Mouse (Mus musculus) ES-Bruce4 (cell line): ENCODE measurements around the gene Ddah2. TPM values are rescaled to one million over a fixed set of nuclear protein-coding genes. Genes with fewer than 3 reads are reported as not detected.
A peak's percentile ranks its signal among the peaks of the same experiment; 100 is the strongest.

Source experiments
- H3K27ac ChIP-seq: 2 replicates; pipeline ENCODE4 v1.5.1; 2012; ENCODE audit warnings: low read length, inconsistent platforms; ENCODE audit not compliant: insufficient read depth
- H3K27me3 ChIP-seq: 2 replicates; pipeline ENCODE4 v1.6.1; 2012; ENCODE audit warnings: mild to moderate bottlenecking, low read length, inconsistent platforms; ENCODE audit not compliant: control insufficient read depth, poor library complexity, insufficient read depth, severe bottlenecking
- H3K36me3 ChIP-seq: 2 replicates; pipeline ENCODE4 v1.6.1; 2012; ENCODE audit warnings: inconsistent platforms, mild to moderate bottlenecking, low read length, moderate library complexity; ENCODE audit not compliant: control insufficient read depth, poor library complexity, insufficient read depth, severe bottlenecking
- H3K4me1 ChIP-seq: one replicate; pipeline ENCODE4 v1.8.1; 2011; ENCODE audit warnings: low read length; ENCODE audit not compliant: control insufficient read depth, insufficient read depth
- H3K4me3 ChIP-seq: 2 replicates; pipeline ENCODE4 v1.5.1; 2011; ENCODE audit warnings: low read depth, mild to moderate bottlenecking, low read length
- H3K9ac ChIP-seq: 2 replicates; pipeline ENCODE4 v1.6.1; 2012; ENCODE audit warnings: low read depth, mild to moderate bottlenecking, inconsistent platforms; ENCODE audit not compliant: poor library complexity, severe bottlenecking
- H3K9me3 ChIP-seq: replicated peaks from 2 replicates; pipeline ENCODE4 v1.6.1; 2012; ENCODE audit warnings: mild to moderate bottlenecking, low read length, inconsistent platforms; ENCODE audit not compliant: control insufficient read depth, poor library complexity, insufficient read depth, severe bottlenecking
- CTCF ChIP-seq: IDR thresholded peaks from one replicate; pipeline ENCODE4 v1.8.1; 2011; ENCODE audit warnings: low read depth, low read length
- EP300 ChIP-seq: IDR thresholded peaks from 2 replicates; pipeline ENCODE4 v1.6.1; 2011; ENCODE audit warnings: low read depth, low read length; ENCODE audit not compliant: insufficient read depth
- POLR2A ChIP-seq: IDR thresholded peaks from one replicate; pipeline ENCODE4 v1.8.1; 2011; ENCODE audit warnings: low read length; ENCODE audit not compliant: insufficient read depth
- polyA plus RNA-seq: library from polyadenylated mRNA; stranded (reverse); fragments of >200 nt; gene quantifications from 2 replicates; pipeline ENCODE4 v1.2.4, GENCODE M21; 2011; ENCODE audit warnings: low read depth; ENCODE audit not compliant: missing spikeins, insufficient read depth, insufficient read length

Gene Ddah2
- polyA plus RNA-seq, 1 experiment, result 92.5 TPM

DNA sequence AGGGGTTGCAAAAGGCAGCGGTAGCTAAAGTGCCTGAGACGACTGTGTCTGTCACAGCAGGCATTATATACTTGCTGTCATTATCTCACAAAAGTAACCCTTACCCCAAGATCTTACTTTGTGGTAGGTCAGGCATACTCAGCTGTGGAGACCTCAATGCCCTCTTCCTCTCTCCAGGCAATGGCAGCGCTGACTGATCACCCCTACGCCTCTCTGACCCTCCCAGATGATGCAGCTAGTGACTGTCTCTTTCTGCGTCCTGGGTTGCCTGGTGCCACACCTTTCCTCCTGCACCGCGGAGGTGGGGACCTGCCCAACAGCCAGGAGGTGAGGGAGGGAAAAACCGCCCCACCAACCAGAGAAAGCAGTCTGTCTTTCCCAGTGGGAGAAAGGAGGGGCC, 2.5 kb downstream of the Ddah2 start:
- Histone ChIP-seq H3K27ac (peak overlapping the region; percentile 5; the same call in 1 of the 2 replicates), H3K9me3 (no peaks in the 10 kb centered on the region), H3K27me3 (no peaks in the 10 kb centered on the region), H3K4me1 (peaks cover 6% of the 10 kb centered on the region), H3K9ac (no peak overlapping the region), H3K36me3 (peaks cover 4% of the 10 kb centered on the region), H3K4me3 (no peak overlapping the region)
- TF ChIP-seq CTCF, result no peak
- TF ChIP-seq POLR2A, result no peak
- TF ChIP-seq EP300, result no peak

DNA sequence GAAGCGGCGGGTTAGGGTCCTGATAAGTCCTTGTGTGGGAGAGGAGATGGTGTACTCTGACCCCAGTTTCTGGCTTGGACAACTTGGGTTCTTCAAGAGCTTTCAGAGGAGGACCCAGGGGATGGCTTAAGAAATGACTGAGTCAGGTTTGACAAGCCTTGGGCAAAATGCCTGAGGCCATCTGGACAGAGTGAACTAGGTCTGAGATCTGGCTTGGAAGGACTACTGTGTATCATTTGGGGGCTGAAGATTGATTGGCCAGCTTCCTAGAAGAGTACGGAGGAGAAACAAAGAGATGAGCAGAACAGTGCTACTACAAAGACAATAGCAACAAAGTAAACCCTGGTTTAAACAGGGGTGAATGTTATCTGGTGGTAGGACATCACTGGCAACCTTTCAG, 4.6 kb downstream of the Ddah2 start:
- Histone ChIP-seq H3K9me3 (no peaks in the 10 kb centered on the region), H3K4me3 (no peak overlapping the region), H3K4me1 (peaks cover 6% of the 10 kb centered on the region), H3K9ac (no peak overlapping the region), H3K27me3 (no peaks in the 10 kb centered on the region), H3K27ac (no peak overlapping the region), H3K36me3 (0 out of 2 replicates have a peak, but pooled peaks cover under 1% of the 10 kb centered on the region)
- no peak for TF ChIP-seq CTCF
- TF ChIP-seq POLR2A, result no peak
- TF ChIP-seq EP300, result no peak

DNA sequence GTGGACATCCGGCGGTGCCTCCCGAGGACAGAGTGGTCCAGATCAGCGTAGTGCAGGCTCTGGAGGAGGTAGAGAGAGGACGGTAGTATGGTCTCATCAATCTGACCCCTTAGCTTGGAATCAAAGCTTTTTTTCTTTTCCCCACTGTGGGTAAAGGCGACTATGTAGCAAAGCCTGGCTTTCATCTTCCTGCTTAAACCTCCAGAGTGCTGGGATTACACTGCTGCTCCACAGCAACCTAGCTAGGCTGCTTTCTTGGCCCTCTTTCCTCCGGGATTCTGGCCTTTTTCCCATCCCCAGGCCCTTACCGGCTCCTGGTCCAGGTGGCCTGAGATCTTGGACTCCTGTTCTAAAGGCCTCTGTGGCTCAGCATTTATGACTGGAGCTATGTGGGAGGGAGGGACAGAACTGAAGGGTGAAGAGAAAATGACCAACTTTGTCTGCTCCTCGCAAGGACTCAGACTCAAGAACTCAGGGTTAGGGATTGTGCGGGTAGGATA, 5.6 kb downstream of the Ddah2 start:
- Histone ChIP-seq H3K9ac (peak overlapping the region; percentile 10; the same call in 1 of the 2 replicates), H3K9me3 (no peaks in the 10 kb centered on the region), H3K4me1 (peaks cover 6% of the 10 kb centered on the region), H3K36me3 (no peaks in the 10 kb centered on the region), H3K27ac (peak overlapping the region; percentile 93), H3K27me3 (no peaks in the 10 kb centered on the region), H3K4me3 (peak overlapping the region; percentile 36)
- TF ChIP-seq CTCF (no peak), POLR2A (no peak), EP300 (no peak)

DNA sequence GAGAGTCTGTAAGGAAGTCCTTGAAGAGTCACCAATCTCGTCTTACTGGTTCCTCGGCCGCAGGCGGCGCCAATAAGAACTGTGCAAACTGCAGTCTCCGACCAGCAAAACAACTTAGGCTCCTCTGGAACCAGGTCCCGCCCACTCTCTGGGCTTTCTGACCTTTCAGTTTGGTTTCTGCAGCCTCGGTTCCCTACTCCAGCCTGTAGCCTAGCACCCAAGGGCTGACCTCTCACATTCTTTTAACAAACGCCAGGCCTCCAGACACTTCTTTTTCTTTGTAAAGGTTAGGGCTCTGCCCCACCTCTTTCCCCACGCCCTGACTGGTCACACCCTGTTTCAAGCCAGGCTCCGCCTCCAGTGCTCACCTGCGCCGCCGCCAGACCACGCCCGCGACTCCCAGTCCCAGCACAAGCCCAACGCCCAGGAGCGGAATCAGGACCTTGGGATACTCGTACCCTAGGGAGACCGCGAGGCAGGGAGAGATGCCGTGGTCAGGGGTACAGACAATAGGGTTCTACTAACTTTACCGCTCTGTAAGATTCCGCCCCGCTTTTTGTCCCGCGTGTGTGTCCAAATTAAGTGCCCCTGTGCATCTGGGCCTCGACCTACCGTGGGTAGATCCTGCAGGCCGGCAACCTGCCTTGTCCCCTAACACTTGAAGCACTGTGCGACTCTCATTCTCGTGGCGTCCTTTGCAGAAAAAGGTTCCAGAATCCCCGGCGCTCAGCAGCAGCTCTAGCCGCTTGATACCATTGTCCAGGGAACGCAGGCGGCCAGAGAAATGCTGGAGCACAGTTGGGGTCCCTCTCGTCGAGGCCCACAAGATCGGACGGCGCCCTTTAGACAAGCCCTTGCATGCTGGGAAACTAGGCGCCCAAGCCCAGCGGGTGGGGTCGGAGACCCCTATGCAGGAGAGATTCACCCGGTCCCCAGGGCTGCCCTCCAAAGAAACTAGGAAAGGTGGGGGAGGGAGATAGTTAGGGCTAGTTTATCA, 6.4 kb downstream of the Ddah2 start, which contains the start of gene Ly6g6c:
Gene Ly6g6c, plus strand, starts transcription at position 438 of the 997 bp plus-strand sequence.
- Histone ChIP-seq H3K9ac (peak within 1 kb of the TSS; percentile 64), H3K27me3 (no peaks in the 10 kb centered on the region), H3K27ac (peak within 1 kb of the TSS; percentile 93), H3K4me1 (peaks cover 6% of the 10 kb centered on the region), H3K9me3 (no peaks in the 10 kb centered on the region), H3K36me3 (no peaks in the 10 kb centered on the region), H3K4me3 (peak within 1 kb of the TSS; percentile 79)
- peak; percentile 64 for TF ChIP-seq POLR2A
- TF ChIP-seq EP300, result peak; percentile 40
- no peak for TF ChIP-seq CTCF

DNA sequence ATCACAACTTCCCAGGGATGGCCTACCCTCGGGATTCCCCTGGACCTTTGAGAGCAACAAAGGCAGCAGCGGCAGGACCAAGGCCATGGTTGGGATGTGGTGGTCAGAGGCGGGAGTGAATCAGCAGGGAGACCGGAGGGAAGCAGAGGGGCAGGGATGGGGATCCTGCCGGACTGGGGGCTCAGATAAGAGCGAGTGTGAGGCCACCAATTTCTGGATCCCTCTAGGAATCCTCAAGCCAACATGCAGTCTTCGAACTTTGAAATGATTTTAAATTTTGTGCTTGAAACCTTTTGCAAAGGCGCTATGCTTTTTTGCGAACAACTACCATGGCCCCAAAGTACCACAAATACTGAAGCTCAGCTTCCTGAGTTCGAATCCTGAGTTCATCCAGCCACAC, 7.2 kb downstream of the Ddah2 start, which contains the start of gene Mpig6b:
Gene Mpig6b, minus strand, starts transcription at position 101 of the 400 bp plus-strand sequence.
- Histone ChIP-seq H3K9me3 (no peaks in the 10 kb centered on the region), H3K4me1 (peaks cover 6% of the 10 kb centered on the region), H3K4me3 (peak within 1 kb of the TSS; percentile 79), H3K36me3 (no peaks in the 10 kb centered on the region), H3K27ac (peak within 1 kb of the TSS; percentile 76), H3K27me3 (no peaks in the 10 kb centered on the region), H3K9ac (peak within 1 kb of the TSS; percentile 64)
- TF ChIP-seq CTCF, result no peak
- no peak for TF ChIP-seq POLR2A
- no peak for TF ChIP-seq EP300

DNA sequence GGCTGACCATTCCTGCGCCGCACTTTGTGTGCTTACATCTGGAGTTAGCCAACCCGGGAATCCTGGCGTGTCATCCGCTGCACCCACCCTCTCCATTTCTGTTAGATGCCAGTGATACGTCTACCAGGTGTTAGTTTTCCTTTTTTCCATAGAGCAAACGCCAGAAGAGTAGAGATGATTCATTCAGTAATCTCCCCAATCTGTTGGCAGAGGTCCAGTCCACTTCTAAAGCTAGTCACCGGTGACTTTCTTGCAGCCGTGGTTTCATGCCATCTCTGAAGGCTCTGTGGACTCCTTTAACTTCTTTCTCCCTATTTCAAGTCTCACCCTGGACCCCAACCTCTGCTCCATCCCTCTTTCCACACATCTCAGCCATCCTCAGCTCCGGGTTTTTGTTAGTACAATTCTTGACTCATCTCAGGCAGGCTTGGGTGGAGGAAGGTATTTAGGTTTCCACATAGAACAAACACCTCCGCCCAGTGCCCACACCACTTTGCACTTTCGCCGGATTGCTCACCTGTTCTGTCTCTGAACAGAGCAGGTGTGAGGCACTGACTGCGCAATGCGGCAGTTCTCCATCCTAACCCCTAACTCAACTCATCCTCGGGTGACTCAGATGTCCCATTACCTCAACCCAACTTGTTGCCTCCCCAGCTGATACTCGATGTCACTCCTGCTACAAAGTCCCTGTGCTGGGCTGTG, 9.5 kb downstream of the Ddah2 start:
- H3K9ac ChIP-seq, result no peak overlapping the region
- no peak overlapping the region for H3K4me3 ChIP-seq
- peaks cover 5% of the 10 kb centered on the region for H3K4me1 ChIP-seq
- TF ChIP-seq EP300 (no peak), CTCF (no peak), POLR2A (no peak)
- no peak overlapping the region for H3K27ac ChIP-seq
- no peaks in the 10 kb centered on the region for H3K36me3 ChIP-seq
- no peaks in the 10 kb centered on the region for H3K27me3 ChIP-seq
- no peaks in the 10 kb centered on the region for H3K9me3 ChIP-seq
